Mouse (Mus musculus) hindbrain, embryonic 13.5 days (tissue): ENCODE measurements around the gene Rnf215. TPM values are rescaled to one million over a fixed set of nuclear protein-coding genes. Genes with fewer than 3 reads are reported as not detected.
"Not testable (repeated sequence)": the region's sequence is repeated elsewhere in the genome, so short reads cannot be mapped to it uniquely, and the experiment has no call there.

ENCODE experiments used
- ATAC-seq: fragments of 200-750 bp; cut with Nextera tagmentation; 2 replicates; pipeline ENCODE4 v1.8.0; 2017; ENCODE audit warnings: moderate TSS enrichment; ENCODE audit not compliant: low FRiP score
- H3K27ac ChIP-seq: fragments of 300-500 bp; sonication (generic); 2 replicates; pipeline ENCODE4 v1.5.1; 2015; ENCODE audit warnings: inconsistent platforms, mild to moderate bottlenecking, moderate library complexity
- H3K27me3 ChIP-seq: fragments of 300-500 bp; sonication (generic); 2 replicates; pipeline ENCODE4 v1.6.1; 2015; ENCODE audit warnings: mild to moderate bottlenecking, inconsistent platforms
- H3K36me3 ChIP-seq: fragments of 300-500 bp; sonication (generic); 2 replicates; pipeline ENCODE4 v1.6.1; 2015; ENCODE audit warnings: mild to moderate bottlenecking, inconsistent platforms
- H3K4me1 ChIP-seq: fragments of 300-500 bp; sonication (generic); replicated peaks from 2 replicates; pipeline ENCODE4 v1.6.1; 2015; ENCODE audit warnings: inconsistent platforms
- H3K4me2 ChIP-seq: fragments of 300-500 bp; sonication (generic); 2 replicates; pipeline ENCODE4 v1.6.1; 2015; ENCODE audit warnings: inconsistent platforms, mild to moderate bottlenecking, moderate library complexity
- H3K4me3 ChIP-seq: fragments of 300-500 bp; sonication (generic); 2 replicates; pipeline ENCODE4 v1.5.1; 2015; ENCODE audit warnings: mild to moderate bottlenecking, inconsistent platforms
- H3K9ac ChIP-seq: fragments of 300-500 bp; sonication (generic); 2 replicates; pipeline ENCODE4 v1.6.1; 2015; ENCODE audit warnings: mild to moderate bottlenecking, inconsistent platforms
- H3K9me3 ChIP-seq: fragments of 300-500 bp; sonication (generic); 2 replicates; pipeline ENCODE4 v1.6.1; 2016; ENCODE audit warnings: inconsistent platforms
- WGBS: fragments of 180-500 bp; shearing (Covaris S2); methylation state at CpG from one replicate; pipeline ENCODE4 v1.1.7; 2015; 5-methylcytosine and 5-hydroxymethylcytosine counted together
- polyA plus RNA-seq: library from polyadenylated mRNA; unstranded; fragments of >200 nt; fragmentation: Nextera tagmentation; extraction: Ambion mirVana; gene quantifications from 2 replicates; pipeline ENCODE4 v1.2.1, GENCODE M21; 2015

Rnf215 gene
- polyA plus RNA-seq, 1 experiment from 2014 or later = 44.0 TPM

GRCm38 (mm10) chr11:4098816-4099215, 36.2 kb upstream of the Rnf215 start:
- H3K9me3 ChIP-seq = no peaks in the 10 kb centered on the region
- no peaks in the 10 kb centered on the region for H3K27me3 ChIP-seq
- no peak overlapping the region for H3K9ac ChIP-seq
- 73% methylated on average over 7 of the region's 7 CpGs for WGBS
- no peak overlapping the region for H3K4me2 ChIP-seq
- no peak overlapping the region for H3K4me3 ChIP-seq
- ATAC-seq = no peak
- H3K27ac ChIP-seq = no peak overlapping the region
- H3K36me3 ChIP-seq = no peaks in the 10 kb centered on the region; the same call in 1 of the 2 replicates
- peaks cover 34% of the 10 kb centered on the region for H3K4me1 ChIP-seq

- WGBS = 69% methylated on average over 3 of the region's 3 CpGs
- ATAC-seq = no peak
- Histone ChIP-seq H3K4me1 (peaks cover 29% of the 10 kb centered on the region), H3K4me2 (no peak overlapping the region), H3K27me3 (no peaks in the 10 kb centered on the region), H3K27ac (no peak overlapping the region), H3K36me3 (no peaks in the 10 kb centered on the region; the same call in 1 of the 2 replicates), H3K9me3 (no peaks in the 10 kb centered on the region), H3K4me3 (no peak overlapping the region), H3K9ac (no peak overlapping the region)
Observed at GRCm38 (mm10) chr11:4099447-4099846, 35.6 kb upstream of the Rnf215 start.

- no peaks in the 10 kb centered on the region; the same call in none of the 2 replicates for H3K36me3 ChIP-seq
- no peaks in the 10 kb centered on the region for H3K9me3 ChIP-seq
- ATAC-seq = no peak
- no peak overlapping the region for H3K4me2 ChIP-seq
- no peak overlapping the region for H3K27ac ChIP-seq
- no peaks in the 10 kb centered on the region for H3K27me3 ChIP-seq
- H3K4me3 ChIP-seq = no peak overlapping the region
- H3K4me1 ChIP-seq = peaks cover 11% of the 10 kb centered on the region
- 87% methylated on average over 5 of the region's 5 CpGs for WGBS
- H3K9ac ChIP-seq = no peak overlapping the region
Observed at GRCm38 (mm10) chr11:4101851-4102250, 33.2 kb upstream of the Rnf215 start.

GRCm38 (mm10) chr11:4103522-4103921, 31.5 kb upstream of the Rnf215 start:
- Histone ChIP-seq H3K4me3 (no peak overlapping the region), H3K4me2 (no peak overlapping the region), H3K9ac (no peak overlapping the region), H3K4me1 (no peaks in the 10 kb centered on the region), H3K27me3 (no peaks in the 10 kb centered on the region), H3K36me3 (peaks cover 3% of the 10 kb centered on the region), H3K27ac (no peak overlapping the region), H3K9me3 (no peaks in the 10 kb centered on the region)
- ATAC-seq = no peak
- 86% methylated on average over 14 of the region's 14 CpGs for WGBS

- Histone ChIP-seq H3K9ac (no peak overlapping the region), H3K4me1 (no peaks in the 10 kb centered on the region)
- ATAC-seq = no peak
Observed at GRCm38 (mm10) chr11:4104989-4105388, 30.0 kb upstream of the Rnf215 start.

GRCm38 (mm10) chr11:4105444-4105843, 29.6 kb upstream of the Rnf215 start:
- no peak for ATAC-seq
- Histone ChIP-seq H3K36me3 (peaks cover 19% of the 10 kb centered on the region), H3K9ac (no peak overlapping the region), H3K4me1 (no peaks in the 10 kb centered on the region), H3K27me3 (no peaks in the 10 kb centered on the region), H3K4me2 (no peak overlapping the region), H3K4me3 (no peak overlapping the region), H3K27ac (no peak overlapping the region), H3K9me3 (no peaks in the 10 kb centered on the region)
- 76% methylated on average over 6 of the region's 6 CpGs for WGBS

More at GRCm38 (mm10) chr11:4104989-4105388, 30.0 kb upstream of the Rnf215 start:
- WGBS = 92% methylated on average over 5 of the region's 5 CpGs
- Histone ChIP-seq H3K9me3 (no peaks in the 10 kb centered on the region), H3K4me2 (no peak overlapping the region), H3K4me3 (no peak overlapping the region), H3K36me3 (peaks cover 14% of the 10 kb centered on the region), H3K27me3 (no peaks in the 10 kb centered on the region), H3K27ac (no peak overlapping the region)

- not testable (repeated sequence) for H3K4me1 ChIP-seq, H3K9me3 ChIP-seq, H3K27me3 ChIP-seq, H3K4me2 ChIP-seq, ATAC-seq, H3K27ac ChIP-seq, H3K9ac ChIP-seq, H3K4me3 ChIP-seq
- peaks cover 24% of the 10 kb centered on the region for H3K36me3 ChIP-seq
- 94% methylated on average over 6 of the region's 6 CpGs for WGBS
Observed at GRCm38 (mm10) chr11:4107901-4108300, 27.1 kb upstream of the Rnf215 start.

GRCm38 (mm10) chr11:4108691-4109090, 26.3 kb upstream of the Rnf215 start:
- ATAC-seq = no peak
- Histone ChIP-seq H3K4me2 (no peak overlapping the region), H3K4me1 (no peaks in the 10 kb centered on the region), H3K4me3 (no peak overlapping the region), H3K9me3 (no peaks in the 10 kb centered on the region), H3K36me3 (peaks cover 24% of the 10 kb centered on the region), H3K27me3 (no peaks in the 10 kb centered on the region), H3K27ac (no peak overlapping the region), H3K9ac (no peak overlapping the region)
- WGBS = 83% methylated on average over 7 of the region's 7 CpGs

GRCm38 (mm10) chr11:4112033-4112432, 23.0 kb upstream of the Rnf215 start:
- Histone ChIP-seq H3K9ac (no peak overlapping the region), H3K9me3 (no peaks in the 10 kb centered on the region), H3K4me2 (no peak overlapping the region), H3K36me3 (peaks cover 24% of the 10 kb centered on the region), H3K4me1 (peaks cover 10% of the 10 kb centered on the region), H3K27me3 (peaks cover 8% of the 10 kb centered on the region; the same call in 1 of the 2 replicates), H3K27ac (no peak overlapping the region), H3K4me3 (no peak overlapping the region)
- ATAC-seq = no peak
- WGBS = 91% methylated on average over 4 of the region's 4 CpGs

- Histone ChIP-seq H3K4me3 (no peak overlapping the region), H3K27me3 (peaks cover 8% of the 10 kb centered on the region; the same call in 1 of the 2 replicates), H3K27ac (no peak overlapping the region), H3K36me3 (peaks cover 24% of the 10 kb centered on the region), H3K9me3 (no peaks in the 10 kb centered on the region), H3K4me2 (no peak overlapping the region), H3K9ac (no peak overlapping the region), H3K4me1 (peaks cover 18% of the 10 kb centered on the region)
- WGBS = 87% methylated on average over 6 of the region's 6 CpGs
- ATAC-seq = no peak
Observed at GRCm38 (mm10) chr11:4112861-4113260, 22.1 kb upstream of the Rnf215 start.

GRCm38 (mm10) chr11:4113496-4113895, 21.5 kb upstream of the Rnf215 start:
- Histone ChIP-seq H3K4me1 (peaks cover 23% of the 10 kb centered on the region), H3K9ac (no peak overlapping the region), H3K9me3 (no peaks in the 10 kb centered on the region), H3K36me3 (peaks cover 21% of the 10 kb centered on the region), H3K4me2 (no peak overlapping the region), H3K27me3 (peaks cover 8% of the 10 kb centered on the region; the same call in 1 of the 2 replicates), H3K27ac (no peak overlapping the region), H3K4me3 (no peak overlapping the region)
- no peak for ATAC-seq
- WGBS = 83% methylated on average over 4 of the region's 4 CpGs

GRCm38 (mm10) chr11:4113970-4114369, 21.0 kb upstream of the Rnf215 start:
- H3K9ac ChIP-seq = no peak overlapping the region
- 82% methylated on average over 6 of the region's 6 CpGs for WGBS
- peaks cover 28% of the 10 kb centered on the region for H3K4me1 ChIP-seq
- no peak overlapping the region for H3K4me3 ChIP-seq
- H3K36me3 ChIP-seq = peaks cover 16% of the 10 kb centered on the region
- no peak overlapping the region for H3K4me2 ChIP-seq
- peaks cover 9% of the 10 kb centered on the region; the same call in 1 of the 2 replicates for H3K27me3 ChIP-seq
- no peak for ATAC-seq
- no peak overlapping the region for H3K27ac ChIP-seq
- H3K9me3 ChIP-seq = no peaks in the 10 kb centered on the region

GRCm38 (mm10) chr11:4114541-4114940, 20.5 kb upstream of the Rnf215 start:
- not testable (repeated sequence) for H3K27ac ChIP-seq, H3K4me3 ChIP-seq, H3K9me3 ChIP-seq, ATAC-seq, H3K9ac ChIP-seq, H3K4me2 ChIP-seq
- Histone ChIP-seq H3K27me3 (peaks cover 15% of the 10 kb centered on the region), H3K4me1 (peaks cover 31% of the 10 kb centered on the region), H3K36me3 (peaks cover 12% of the 10 kb centered on the region; the same call in 1 of the 2 replicates)
- WGBS = 78% methylated on average over 6 of the region's 6 CpGs
